Mouse (Mus musculus) spleen, adult 2 months (tissue): ENCODE data around the gene C1qtnf9. TPM values are rescaled to one million over a fixed set of nuclear protein-coding genes. Genes with fewer than 3 reads are reported as not detected.

Source experiments
- DNase-seq, 2 experiments: peaks; one replicate each; pipeline versions ENCODE4 v3.0.0 to v3.0.0-alpha.2; 2012 to 2021; ENCODE audit warnings: low spot score in 2 of 2, low read depth in 1 of 2
- H3K27ac ChIP-seq: fragments of 200-500 bp; 2 replicates; pipeline ENCODE4 v1.5.1; 2012; ENCODE audit warnings: low read length, inconsistent platforms; ENCODE audit not compliant: insufficient read depth
- H3K27me3 ChIP-seq: fragments of 200-500 bp; 2 replicates; pipeline ENCODE4 v1.6.1; 2012; ENCODE audit warnings: mild to moderate bottlenecking, moderate library complexity, low read length, inconsistent platforms; ENCODE audit not compliant: control insufficient read depth, insufficient read depth
- H3K36me3 ChIP-seq: fragments of 200-500 bp; 2 replicates; pipeline ENCODE4 v1.6.1; 2012; ENCODE audit warnings: mild to moderate bottlenecking, low read length, inconsistent platforms; ENCODE audit not compliant: control insufficient read depth, insufficient read depth
- H3K4me1 ChIP-seq: fragments of 200-500 bp; 2 replicates; pipeline ENCODE4 v1.6.1; 2011; ENCODE audit warnings: inconsistent platforms; ENCODE audit not compliant: control insufficient read depth, insufficient read depth, insufficient read length
- H3K4me3 ChIP-seq: fragments of 200-500 bp; 2 replicates; pipeline ENCODE4 v1.5.1; 2011; ENCODE audit warnings: mild to moderate bottlenecking, inconsistent platforms; ENCODE audit not compliant: insufficient read depth, insufficient read length; ENCODE audit errors: extremely low read depth
- CTCF ChIP-seq: fragments of 200-500 bp; IDR thresholded peaks from 2 replicates; pipeline ENCODE4 v1.5.1; 2011; ENCODE audit warnings: mild to moderate bottlenecking, inconsistent platforms; ENCODE audit not compliant: insufficient read depth, insufficient read length, insufficient replicate concordance; ENCODE audit errors: extremely low read depth
- POLR2A ChIP-seq: fragments of 200-500 bp; IDR thresholded peaks from 2 replicates; pipeline ENCODE4 v1.6.1; 2011; ENCODE audit warnings: low read depth, low read length, inconsistent platforms
- WGBS: fragments of 180-500 bp; shearing (Covaris S2); methylation state at CpG from one replicate; pipeline ENCODE4 v1.1.7; 2018; 5-methylcytosine and 5-hydroxymethylcytosine counted together
- polyA plus RNA-seq: library from polyadenylated mRNA; depleted of rRNA; stranded (reverse); fragments of >200 nt; gene quantifications from 2 replicates; pipeline ENCODE4 v1.2.3, GENCODE M21; 2012

C1qtnf9 gene
- polyA plus RNA-seq, 1 experiment, result 0.23 TPM

GRCm38 (mm10) chr14:60747154-60747870 is 20.6 kb upstream of the C1qtnf9 start:
- TF ChIP-seq POLR2A (no peak), CTCF (no peak)
- Histone ChIP-seq H3K27ac (no peak overlapping the region; the same call in 1 of the 2 replicates), H3K27me3 (no peaks in the 10 kb centered on the region), H3K36me3 (peaks cover 39% of the 10 kb centered on the region), H3K4me1 (peaks cover 6% of the 10 kb centered on the region; the same call in 1 of the 2 replicates), H3K4me3 (no peak overlapping the region)
- 73% methylated on average over 21 of the region's 21 CpGs for WGBS
- no peak for DNase-seq

GRCm38 (mm10) chr14:60749880-60750279 is 18.1 kb upstream of the C1qtnf9 start:
- Histone ChIP-seq H3K27ac (no peak overlapping the region), H3K4me3 (no peak overlapping the region), H3K4me1 (peaks cover under 1% of the 10 kb centered on the region; the same call in 1 of the 2 replicates), H3K36me3 (peaks cover 50% of the 10 kb centered on the region), H3K27me3 (no peaks in the 10 kb centered on the region)
- TF ChIP-seq POLR2A (no peak), CTCF (no peak)
- no peak for DNase-seq
- WGBS, result 89% methylated on average over 12 of the region's 12 CpGs

GRCm38 (mm10) chr14:60751581-60751980 is 16.4 kb upstream of the C1qtnf9 start:
- Histone ChIP-seq H3K27ac (no peak overlapping the region), H3K4me1 (no peaks in the 10 kb centered on the region), H3K4me3 (no peak overlapping the region), H3K27me3 (no peaks in the 10 kb centered on the region), H3K36me3 (peaks cover 59% of the 10 kb centered on the region)
- 95% methylated on average over 16 of the region's 16 CpGs for WGBS
- no peak for DNase-seq
- TF ChIP-seq CTCF (no peak), POLR2A (no peak)

GRCm38 (mm10) chr14:60752892-60753800 is 14.8 kb upstream of the C1qtnf9 start:
- no peak overlapping the region for H3K4me3 ChIP-seq
- no peak for DNase-seq
- no peaks in the 10 kb centered on the region for H3K4me1 ChIP-seq
- TF ChIP-seq POLR2A, result no peak
- TF ChIP-seq CTCF, result no peak
- H3K27ac ChIP-seq, result no peak overlapping the region
- no peaks in the 10 kb centered on the region for H3K27me3 ChIP-seq
- peaks cover 54% of the 10 kb centered on the region for H3K36me3 ChIP-seq
- WGBS, result 93% methylated on average over 14 of the region's 14 CpGs

DNA sequence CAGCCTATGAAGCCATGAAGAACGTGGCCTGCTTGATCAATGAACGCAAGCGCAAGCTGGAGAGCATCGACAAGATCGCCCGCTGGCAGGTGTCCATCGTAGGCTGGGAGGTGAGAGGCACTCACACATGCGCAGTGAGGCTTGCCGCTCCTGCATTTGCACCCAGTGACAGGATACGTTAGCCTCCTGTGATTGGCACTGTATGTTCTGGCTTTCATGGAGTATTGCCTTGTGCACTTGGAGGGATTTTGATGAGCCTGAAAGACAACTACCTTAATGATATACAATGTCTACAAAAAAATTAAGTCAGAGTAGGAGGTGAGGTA is 14.2 kb upstream of the C1qtnf9 start:
- no peak overlapping the region for H3K4me3 ChIP-seq
- DNase-seq, result no peak
- TF ChIP-seq POLR2A, result no peak
- TF ChIP-seq CTCF, result no peak
- H3K27ac ChIP-seq, result no peak overlapping the region
- no peaks in the 10 kb centered on the region for H3K4me1 ChIP-seq
- no peaks in the 10 kb centered on the region for H3K27me3 ChIP-seq
- H3K36me3 ChIP-seq, result peaks cover 58% of the 10 kb centered on the region
- WGBS, result 96% methylated on average over 10 of the region's 10 CpGs

DNA sequence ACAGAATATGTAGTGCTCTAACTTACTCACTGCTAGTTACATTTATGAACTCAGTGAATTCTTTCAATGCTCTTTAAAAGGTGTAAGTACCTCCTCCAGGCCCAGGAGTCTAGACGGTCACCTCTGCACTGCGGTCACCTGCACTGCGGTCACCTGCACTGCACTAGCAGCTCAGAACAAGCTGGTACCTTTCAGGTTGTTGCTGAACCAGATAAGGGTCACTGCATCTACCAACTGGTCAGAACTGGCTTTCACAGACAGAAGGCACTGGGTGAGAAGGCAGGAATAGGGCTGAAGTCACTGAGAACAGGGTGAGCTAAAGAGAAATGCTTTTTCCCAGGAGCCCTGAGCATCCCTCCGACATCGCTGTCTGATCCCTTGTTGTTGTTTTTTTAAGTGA is 13.3 kb upstream of the C1qtnf9 start:
- no peak for DNase-seq
- no peak for TF ChIP-seq POLR2A
- no peak for TF ChIP-seq CTCF
- no peak overlapping the region for H3K27ac ChIP-seq
- no peaks in the 10 kb centered on the region for H3K4me1 ChIP-seq
- H3K27me3 ChIP-seq, result no peaks in the 10 kb centered on the region
- no peak overlapping the region for H3K4me3 ChIP-seq
- H3K36me3 ChIP-seq, result peaks cover 60% of the 10 kb centered on the region
- 98% methylated on average over 5 of the region's 5 CpGs for WGBS
